Mouse (Mus musculus) layer of hippocampus, adult 9-10 months (tissue): ENCODE measurements around the gene Syt2.

ENCODE experiments used
- DNase-seq: peaks from one replicate; pipeline ENCODE4 v3.0.0; 2022; ENCODE audit warnings: low spot score

Gene Syt2

DNA sequence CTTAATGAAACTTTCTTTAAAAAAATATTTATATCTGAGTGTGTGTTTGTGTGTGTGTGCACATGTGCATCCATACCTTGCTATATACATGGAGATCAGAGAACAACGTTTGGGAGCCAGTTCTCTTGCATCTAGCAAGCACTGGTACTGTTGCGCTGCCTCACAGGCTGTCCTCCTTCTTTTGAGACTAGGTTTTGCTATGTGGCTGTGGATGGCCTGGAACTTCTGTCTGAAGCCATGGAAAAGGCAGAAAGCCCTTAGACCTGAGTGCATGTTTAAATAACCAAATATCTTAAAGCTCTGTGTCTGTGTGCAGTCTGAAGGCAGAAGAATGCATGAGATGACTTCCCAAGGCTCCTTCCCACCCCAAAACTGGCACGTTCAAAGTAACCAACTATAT, 126.3 kb downstream of the Syt2 start:
- no peak for DNase-seq

DNA sequence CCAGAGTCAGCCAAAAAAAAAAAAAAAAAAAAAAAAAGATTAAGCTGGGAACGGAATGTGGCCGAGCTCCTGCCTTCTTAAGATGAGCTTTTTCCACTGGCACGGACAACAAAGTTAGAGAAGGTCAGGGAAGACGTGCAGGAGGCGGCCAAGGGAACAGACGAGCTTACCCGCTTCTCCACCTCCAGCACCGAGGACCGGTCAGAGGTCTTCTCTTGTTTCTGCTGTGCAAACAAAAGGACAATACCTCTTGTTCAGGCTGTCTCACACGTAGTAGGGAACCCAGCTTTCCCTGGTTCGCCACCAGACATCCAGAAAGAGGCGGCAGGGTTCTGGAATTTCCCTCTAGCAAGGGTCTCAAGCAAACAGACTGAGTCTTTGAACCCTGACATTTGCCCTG, 126.8 kb downstream of the Syt2 start:
- no peak for DNase-seq

DNA sequence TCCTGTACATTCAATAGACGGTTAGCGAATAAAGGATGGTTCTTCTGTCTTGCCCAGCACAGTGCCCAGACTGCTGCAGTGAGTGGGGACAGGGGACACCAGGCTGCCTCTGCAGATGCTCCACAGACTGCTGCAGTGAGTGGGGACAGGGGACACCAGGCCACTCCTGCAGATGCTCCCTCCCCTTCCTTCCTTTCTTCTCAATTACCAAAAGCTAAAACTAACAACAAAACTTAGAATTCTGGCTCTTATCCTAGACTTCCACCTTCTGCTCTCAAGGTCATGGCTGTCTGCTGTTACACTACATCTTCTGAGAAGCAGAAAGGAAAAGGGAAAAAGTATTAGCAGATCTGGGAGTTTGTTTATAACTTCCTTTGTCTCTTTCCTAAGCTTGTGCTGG, 127.8 kb downstream of the Syt2 start:
- DNase-seq = no peak

DNA sequence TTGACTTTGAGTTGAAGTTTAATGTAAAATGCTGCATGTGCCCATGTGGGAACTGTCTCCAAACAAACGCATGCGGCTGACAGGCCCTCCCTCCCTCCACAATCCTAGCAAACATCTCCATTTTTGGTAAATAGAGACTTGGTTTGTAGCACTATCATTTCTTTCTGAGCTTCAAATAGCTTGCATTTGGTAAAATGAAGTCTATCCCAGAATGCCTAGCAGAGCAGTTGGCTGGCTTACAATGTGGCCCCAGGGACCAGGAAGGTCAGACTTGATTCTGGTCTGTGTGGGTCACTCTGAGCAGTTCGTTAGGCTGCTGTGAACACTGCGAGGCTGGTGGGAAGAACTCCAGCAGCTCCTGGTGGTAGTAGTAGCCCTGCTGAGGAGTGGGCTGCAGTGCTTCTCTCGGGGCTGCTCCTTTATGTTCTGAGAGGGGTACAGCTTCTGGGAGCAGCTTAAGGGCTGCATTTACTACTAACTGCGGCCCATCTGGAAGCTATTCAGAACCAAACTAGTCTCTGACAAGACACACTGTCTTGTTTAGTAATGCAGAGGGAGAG, 128.3 kb downstream of the Syt2 start:
- DNase-seq = no peak

DNA sequence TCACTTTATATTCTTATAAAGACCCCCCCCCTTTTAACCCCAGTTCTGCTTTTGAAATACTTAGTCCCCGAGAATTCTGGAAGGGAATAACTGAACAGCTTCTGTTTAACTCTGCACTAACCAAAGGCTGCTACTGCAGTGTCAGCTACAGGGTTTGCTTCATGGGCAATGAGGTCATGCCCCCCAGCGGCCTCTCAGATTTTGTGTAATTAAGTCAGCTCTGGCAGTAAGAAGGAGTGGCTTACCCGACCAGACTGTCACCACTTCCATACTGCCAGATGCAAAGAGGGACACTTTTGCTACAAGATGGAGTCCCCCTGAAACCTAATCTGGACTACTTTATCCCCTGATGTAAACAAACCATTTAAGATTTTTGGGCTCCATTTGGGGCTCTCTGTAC, 129.2 kb downstream of the Syt2 start:
- DNase-seq = no peak

DNA sequence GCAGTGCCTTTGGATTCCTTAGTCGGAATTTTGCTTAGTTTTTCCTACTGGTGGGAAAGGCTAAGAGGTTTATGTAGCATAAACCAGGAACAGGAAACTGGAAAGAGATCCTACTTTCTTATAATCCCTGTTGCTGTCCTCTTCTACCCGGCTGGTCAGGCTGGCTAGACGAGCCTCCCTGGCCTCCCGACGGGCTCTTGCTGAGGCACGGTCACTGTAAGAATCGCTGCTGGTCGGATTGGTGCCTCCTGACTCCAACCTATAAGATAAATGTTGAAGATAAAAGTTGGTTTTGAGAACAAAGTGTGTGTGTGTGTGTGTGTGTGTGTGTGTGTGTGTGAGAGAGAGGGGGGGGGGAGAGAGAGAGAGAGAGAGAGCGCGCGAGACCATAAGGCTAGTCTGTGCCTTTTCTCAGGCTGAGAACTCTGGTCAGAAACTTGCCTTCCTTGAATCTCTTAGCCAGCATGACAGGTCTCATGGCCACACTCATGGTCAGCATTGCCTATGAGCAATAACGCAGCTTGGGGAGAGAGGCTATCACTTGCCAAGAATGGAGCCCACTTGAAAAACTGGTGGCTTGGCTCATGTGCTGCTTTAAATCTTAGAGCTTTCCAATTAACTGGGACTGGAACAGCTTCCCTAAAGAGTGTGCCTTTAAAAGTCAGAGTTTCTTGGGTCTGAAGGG, 130.9 kb downstream of the Syt2 start:
- DNase-seq = no peak

DNA sequence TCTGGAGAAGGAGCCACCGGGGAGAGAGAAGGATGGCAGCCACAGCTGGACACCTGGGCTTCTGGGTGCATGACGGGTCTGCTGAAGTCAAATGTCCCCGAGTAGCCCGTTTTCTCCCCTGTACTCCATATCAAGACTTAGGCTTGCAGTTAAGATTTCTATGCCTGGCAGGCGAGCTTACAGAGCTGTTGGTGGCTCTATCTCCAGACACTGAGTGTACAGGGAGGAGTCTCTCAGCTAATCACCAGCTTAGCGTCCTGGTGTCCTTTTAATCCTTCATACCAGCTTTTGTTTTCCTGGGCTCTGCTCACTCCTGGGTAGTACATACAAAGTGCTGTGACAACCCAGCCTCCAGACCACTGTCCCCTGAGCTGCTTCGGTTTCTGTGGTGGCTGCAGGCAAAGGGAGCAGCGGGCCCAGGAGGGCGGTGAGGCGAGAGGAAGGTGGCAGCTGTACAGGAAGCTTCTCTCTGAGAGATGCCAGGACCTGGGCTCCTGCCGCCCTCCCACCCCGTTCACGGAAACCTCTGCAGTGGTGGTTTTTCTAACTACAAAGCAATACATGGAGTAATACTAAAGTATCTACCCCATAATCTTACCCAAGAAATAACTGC, 131.6 kb downstream of the Syt2 start:
- DNase-seq = no peak

DNA sequence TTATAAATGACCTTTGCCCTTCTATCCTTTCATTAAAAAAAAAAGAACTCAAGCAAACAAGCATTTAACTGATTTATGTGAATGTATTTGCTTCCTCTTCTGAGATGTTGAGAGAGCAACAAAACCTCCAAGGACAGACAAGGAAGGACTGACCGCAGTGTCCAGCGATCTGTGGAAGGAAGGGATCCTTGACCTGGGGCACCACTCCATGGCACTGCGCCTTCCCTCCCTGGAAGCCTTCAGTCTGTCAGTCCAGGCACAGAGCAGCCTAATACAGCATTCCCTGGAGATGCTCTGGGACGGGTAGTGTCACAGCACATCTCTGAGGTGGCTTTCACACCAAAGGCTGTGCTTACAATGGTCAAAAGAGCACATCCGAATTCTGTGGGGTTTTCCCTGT, 136.3 kb downstream of the Syt2 start:
- DNase-seq = no peak

DNA sequence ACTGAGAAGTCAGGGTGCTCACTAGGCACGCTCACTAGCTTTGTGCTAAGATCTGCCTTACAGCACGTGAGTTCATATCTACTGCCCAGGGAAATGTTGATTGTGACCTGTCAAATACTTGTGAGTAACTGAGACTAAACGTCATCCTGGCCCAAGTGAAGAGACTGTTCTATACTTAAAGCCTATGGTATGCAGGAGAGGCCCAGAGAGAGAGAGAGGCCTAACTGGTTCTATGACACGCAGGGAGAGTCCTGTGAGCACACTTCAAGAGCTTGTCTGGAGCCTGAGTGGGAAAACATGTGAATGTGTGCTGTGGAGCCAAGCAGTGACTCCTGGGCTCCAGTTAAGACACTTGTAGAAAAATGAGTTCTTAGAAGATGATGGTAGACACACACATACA, 137.5 kb downstream of the Syt2 start:
- DNase-seq = no peak

DNA sequence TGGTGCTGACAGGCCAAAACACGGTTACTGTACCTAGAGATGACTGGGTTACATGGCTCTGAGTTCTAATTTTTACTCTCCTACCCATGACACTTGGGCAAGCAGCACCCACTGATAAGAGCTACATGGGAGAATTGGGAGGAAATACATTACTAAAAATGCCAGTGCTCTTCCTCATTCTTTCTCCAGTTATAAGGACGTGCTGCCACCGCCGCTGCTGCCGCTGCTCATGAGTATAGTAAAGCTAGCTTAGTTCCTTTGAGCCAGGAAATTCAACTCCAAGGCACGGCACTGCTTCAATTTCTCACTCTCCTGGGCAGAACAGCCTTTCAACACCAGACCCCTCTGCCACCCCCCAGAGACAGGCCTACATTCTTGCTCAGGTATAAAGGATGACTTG, 138.0 kb downstream of the Syt2 start:
- DNase-seq = no peak

DNA sequence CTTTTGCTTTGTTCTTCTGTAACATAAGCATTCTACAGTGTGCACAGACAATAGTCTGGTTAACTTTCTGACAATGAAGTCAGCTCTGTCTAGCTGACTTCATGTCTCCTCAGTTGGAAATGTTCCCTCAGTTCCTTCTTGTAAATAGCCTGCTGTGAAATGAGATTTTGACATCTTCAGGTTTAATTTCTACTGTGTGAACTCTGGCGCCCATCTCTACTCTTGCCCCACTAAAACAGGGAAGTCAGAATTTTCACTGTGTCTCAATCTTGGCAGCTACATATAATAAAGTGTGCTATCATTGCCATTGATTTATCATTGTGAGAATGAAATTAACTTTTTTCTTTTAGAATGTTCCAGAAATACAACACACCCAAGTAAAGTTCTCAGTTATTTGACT, 138.4 kb downstream of the Syt2 start:
- DNase-seq = no peak

DNA sequence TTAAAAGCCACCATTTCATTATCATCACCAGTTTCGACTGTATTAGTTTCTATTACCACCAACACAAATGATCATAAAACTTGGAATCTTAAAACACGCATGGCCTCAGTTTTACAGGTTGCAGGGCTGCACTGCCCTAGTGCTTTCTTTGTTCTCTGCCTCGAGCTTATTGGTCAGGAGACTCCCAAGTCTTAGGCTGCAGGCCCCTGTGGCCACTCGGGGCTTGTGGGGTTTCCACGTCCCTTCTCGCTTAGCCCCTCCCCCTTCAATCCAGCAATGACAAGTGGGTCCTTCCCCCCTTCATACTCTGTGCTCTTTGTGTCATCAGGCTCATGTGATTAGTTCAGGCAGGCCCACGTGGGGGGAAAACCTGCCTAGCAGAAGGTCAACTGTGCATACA, 141.6 kb downstream of the Syt2 start:
- DNase-seq = no peak

DNA sequence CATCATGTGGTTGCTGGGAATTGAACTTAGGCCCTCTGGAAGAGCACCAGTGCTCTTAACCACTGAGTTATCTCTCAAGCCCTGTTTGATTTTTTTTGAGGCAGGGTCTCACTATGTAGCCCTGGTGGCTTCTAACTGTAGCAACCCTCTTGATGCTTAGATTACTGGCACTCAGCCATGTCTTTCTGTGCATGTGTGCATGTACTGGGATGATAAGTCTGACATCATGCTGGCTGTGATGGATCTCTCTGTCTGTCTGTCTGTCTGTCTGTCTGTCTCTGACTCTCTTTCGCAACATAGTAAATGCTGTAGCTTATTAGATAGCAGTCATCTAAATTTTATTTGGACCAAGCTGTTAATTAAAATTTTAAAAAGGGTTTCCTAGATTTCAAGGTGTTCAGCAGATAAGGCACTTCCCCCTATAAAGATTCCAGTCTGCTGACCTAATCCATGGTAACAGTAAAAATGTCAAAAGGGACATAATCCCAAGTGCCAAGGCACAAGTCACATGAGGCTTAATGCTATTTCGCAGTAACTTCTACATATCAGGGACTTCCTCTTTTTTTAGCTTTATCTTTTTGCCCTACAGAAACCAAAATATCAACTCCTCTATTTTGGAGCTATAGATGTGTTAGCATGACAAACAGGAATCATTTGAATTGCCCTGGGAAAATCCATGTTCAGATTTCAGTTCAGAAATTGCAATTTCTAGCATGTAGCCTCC, 144.4 kb downstream of the Syt2 start:
- DNase-seq = no peak

DNA sequence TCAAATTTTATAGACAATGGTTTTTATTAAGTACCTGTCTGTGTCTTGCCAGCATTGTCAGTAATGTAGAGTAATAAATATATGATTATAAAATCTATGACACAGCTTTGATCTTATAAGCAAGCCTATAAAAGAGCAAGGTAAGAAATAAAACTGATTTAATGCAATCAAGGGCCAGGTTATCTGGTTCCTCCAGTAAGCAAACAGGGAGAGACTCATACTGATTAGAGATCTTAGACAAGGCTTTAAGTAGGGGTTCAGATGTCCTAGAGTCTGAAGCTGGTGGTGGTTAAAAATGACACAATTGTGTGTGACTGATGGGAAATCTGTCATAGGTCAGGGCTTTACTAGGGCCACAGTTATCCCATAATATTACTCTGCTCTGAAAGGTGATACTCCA, 145.0 kb downstream of the Syt2 start:
- no peak for DNase-seq

DNA sequence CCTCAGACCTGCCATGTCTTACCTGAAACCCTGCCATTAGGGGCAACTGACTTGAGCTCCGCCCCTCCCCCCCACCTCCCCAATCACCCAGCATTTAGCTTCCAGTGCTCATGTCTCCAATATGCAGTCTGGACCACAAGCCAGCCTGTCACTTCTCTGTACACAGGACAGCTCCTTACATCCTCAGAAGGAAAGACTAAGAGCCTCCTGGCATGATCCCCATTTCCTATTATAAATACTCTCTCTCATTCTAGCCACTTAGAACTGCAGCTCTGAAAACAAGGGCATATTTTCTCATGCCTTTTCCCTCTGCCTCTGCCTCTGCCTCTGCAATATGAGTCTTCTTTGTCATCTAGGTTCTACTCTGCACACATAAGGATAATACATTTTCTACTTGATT, 149.6 kb downstream of the Syt2 start:
- DNase-seq = no peak

DNA sequence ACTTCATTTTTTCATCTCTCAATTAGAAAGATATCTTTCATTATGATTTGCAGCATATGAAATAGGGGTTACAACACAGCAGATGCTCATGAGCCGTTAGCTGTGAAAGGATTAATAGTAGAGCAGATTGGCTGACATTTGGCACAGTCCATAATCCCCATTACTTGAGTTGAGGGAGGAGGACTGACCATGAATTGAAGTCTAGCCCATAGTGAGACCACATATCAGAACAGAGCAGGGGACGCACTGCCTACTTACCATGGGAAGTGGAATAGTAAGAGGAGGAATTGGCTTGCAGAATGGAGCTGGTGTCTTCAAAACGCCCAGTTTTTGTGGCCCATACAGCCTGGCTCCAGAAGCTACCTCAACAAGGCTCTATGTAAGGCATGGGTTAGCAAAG, 150.1 kb downstream of the Syt2 start:
- no peak for DNase-seq

DNA sequence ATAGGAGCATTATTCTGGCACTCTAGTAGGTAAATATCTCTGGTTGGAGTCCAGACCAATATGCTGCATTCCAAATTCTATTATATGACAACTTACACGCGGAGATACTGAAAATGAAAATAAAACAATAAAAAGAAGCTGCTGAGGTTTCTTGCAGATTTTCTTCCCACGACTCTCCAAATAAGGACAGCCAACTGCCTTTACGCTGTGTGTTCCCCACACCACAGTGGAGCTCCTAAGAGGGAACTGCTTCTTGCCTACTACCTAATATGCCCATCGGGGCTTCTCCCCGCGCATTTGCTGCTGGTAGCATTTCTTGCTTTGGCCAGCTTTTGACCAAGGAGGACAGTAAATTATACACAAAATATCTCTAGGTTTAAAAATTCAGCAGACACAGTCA, 155.3 kb downstream of the Syt2 start:
- no peak for DNase-seq

DNA sequence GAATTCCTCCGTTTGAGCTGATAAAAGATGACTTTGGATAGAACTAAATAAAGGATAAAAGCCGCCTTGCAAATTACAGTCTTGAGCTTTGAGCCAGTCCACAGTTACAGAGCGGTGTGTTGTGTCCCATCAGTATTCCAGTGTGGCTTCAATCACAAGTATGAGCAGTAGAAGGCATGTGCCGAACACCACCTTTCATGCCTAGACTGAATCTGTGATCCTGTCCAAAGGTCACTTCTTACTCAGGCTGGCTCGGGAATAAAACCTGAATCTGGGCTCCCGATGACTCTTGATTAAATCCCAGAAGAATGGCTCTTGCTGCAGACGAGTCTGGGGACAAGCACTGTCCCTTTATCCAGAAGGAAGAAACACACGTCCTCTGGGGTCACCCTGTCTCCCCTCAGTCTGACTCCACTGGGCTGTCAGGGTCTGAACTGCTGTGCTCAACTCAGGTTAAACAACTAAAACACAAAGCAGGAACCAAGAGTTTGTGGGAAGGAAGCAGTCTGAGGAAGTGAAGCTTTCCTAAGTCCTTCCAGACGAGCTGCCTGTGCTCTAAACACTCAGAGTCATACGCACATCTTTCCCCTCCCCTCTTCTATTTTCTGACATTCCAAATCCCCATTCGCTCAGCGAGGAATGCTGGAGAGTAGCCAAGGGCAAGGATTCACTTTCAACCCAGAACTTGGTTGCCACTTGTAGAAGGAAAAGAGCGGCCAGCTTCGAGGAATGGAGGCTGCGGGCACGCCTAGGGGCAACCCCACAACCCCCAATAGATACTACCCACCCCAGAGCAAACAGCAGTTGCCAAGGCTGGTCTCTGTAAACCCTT, 157.0 kb downstream of the Syt2 start:
- DNase-seq = no peak

DNA sequence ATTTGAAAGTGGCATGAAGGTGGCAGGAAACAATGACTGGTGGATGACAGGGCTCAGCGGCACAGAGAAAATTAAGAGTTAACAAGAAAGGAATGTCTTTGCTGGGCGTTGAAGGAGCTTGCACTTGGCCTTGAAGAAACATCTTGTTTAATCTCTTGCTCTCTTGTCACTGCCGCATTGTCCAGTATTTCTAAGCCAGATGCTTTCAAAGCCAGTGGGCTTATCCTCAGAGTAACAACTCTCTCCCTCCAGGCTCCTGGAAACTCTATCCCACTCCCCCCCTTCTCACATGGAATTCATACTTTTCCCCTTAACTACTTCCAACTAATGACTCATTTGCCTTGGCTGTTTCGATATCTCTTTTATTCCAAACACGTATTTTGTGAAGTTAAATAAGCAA, 157.9 kb downstream of the Syt2 start:
- DNase-seq = no peak

DNA sequence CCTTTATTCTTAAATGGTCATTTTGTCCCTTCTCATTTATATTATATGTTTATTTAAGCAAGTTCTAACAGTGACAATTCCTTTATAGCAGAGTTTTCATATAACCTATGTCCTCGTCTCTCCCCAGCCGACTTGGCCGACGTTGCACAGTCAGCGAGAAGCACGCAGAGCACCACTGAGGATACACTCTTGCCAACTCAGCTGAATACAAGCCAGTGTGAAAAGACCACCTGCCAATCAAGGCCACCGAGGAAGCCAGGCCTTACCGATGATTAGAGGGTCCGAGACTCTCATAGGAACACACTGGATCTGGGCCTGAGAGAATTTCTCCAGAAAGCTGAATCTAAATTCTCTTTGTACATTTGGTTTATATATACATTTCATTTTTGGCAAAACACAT, 159.0 kb downstream of the Syt2 start:
- DNase-seq = no peak
